Mouse (Mus musculus): ENCODE results near the gene Snupn. TPM values are rescaled to one million over a fixed set of nuclear protein-coding genes. Genes with fewer than 3 reads are reported as not detected.

Snupn gene
- polyA plus RNA-seq, 1 experiment from 2014 or later = 23.2 TPM

GRCm38 (mm10) chr9:56915116-56915515 lies 35.6 kb upstream of the Snupn start:
- Histone ChIP-seq H3K27me3 (ENCODE audit: insufficient read depth, low read length) (no peaks in the 10 kb centered on the region), H3K36me3 (ENCODE audit: insufficient read depth) (peaks cover 58% of the 10 kb centered on the region), H3K9me3 (ENCODE audit: low read depth, low read length) (no peaks in the 10 kb centered on the region), H3K4me2 (no peak overlapping the region), H3K9ac (no peak overlapping the region), H3K4me1 (ENCODE audit: insufficient read depth) (no peaks in the 10 kb centered on the region), H3K27ac (ENCODE audit: low read depth) (no peak overlapping the region), H3K4me3 (ENCODE audit: low read depth, low read length) (no peak overlapping the region)
- no peak for TF ChIP-seq CTCF (IDR thresholded peaks at IDR 0.05; ENCODE audit: low read depth)
- DNase-seq (no peak), ATAC-seq (ENCODE audit: insufficient read depth) (no peak)
- 77% methylated on average over 1 of the region's 1 CpGs for WGBS

- H3K4me2 ChIP-seq = no peak overlapping the region
- H3K9me3 ChIP-seq (ENCODE audit: low read depth, low read length) = no peaks in the 10 kb centered on the region
- H3K9ac ChIP-seq = no peak overlapping the region
- ATAC-seq (ENCODE audit: insufficient read depth) = no peak
- no peak for DNase-seq
- no peak overlapping the region for H3K4me3 ChIP-seq (ENCODE audit: low read depth, low read length)
- 72% methylated on average over 5 of the region's 5 CpGs for WGBS
- H3K36me3 ChIP-seq (ENCODE audit: insufficient read depth) = peaks cover 64% of the 10 kb centered on the region
- no peaks in the 10 kb centered on the region for H3K27me3 ChIP-seq (ENCODE audit: insufficient read depth, low read length)
- no peak overlapping the region for H3K27ac ChIP-seq (ENCODE audit: low read depth)
- no peak for TF ChIP-seq CTCF (IDR thresholded peaks at IDR 0.05; ENCODE audit: low read depth)
- no peaks in the 10 kb centered on the region for H3K4me1 ChIP-seq (ENCODE audit: insufficient read depth)
Observed at GRCm38 (mm10) chr9:56915695-56916410, 34.8 kb upstream of the Snupn start.

GRCm38 (mm10) chr9:56917131-56917530 lies 33.5 kb upstream of the Snupn start:
- no peak for DNase-seq
- Histone ChIP-seq H3K27ac (ENCODE audit: low read depth) (no peak overlapping the region), H3K9ac (no peak overlapping the region), H3K36me3 (ENCODE audit: insufficient read depth) (peaks cover 72% of the 10 kb centered on the region), H3K9me3 (ENCODE audit: low read depth, low read length) (no peaks in the 10 kb centered on the region), H3K27me3 (ENCODE audit: insufficient read depth, low read length) (no peaks in the 10 kb centered on the region), H3K4me1 (ENCODE audit: insufficient read depth) (no peaks in the 10 kb centered on the region), H3K4me3 (ENCODE audit: low read depth, low read length) (no peak overlapping the region), H3K4me2 (no peak overlapping the region)
- ATAC-seq (ENCODE audit: insufficient read depth) = no peak
- no peak for TF ChIP-seq CTCF (IDR thresholded peaks at IDR 0.05; ENCODE audit: low read depth)
- WGBS = 81% methylated on average over 2 of the region's 2 CpGs

GRCm38 (mm10) chr9:56918466-56918865 lies 32.2 kb upstream of the Snupn start:
- no peaks in the 10 kb centered on the region for H3K9me3 ChIP-seq (ENCODE audit: low read depth, low read length)
- H3K27ac ChIP-seq (ENCODE audit: low read depth) = no peak overlapping the region
- 92% methylated on average over 13 of the region's 13 CpGs for WGBS
- H3K4me3 ChIP-seq (ENCODE audit: low read depth, low read length) = no peak overlapping the region
- H3K4me1 ChIP-seq (ENCODE audit: insufficient read depth) = peaks cover 1% of the 10 kb centered on the region
- no peak overlapping the region for H3K9ac ChIP-seq
- no peak for TF ChIP-seq CTCF (IDR thresholded peaks at IDR 0.05; ENCODE audit: low read depth)
- no peaks in the 10 kb centered on the region for H3K27me3 ChIP-seq (ENCODE audit: insufficient read depth, low read length)
- peaks cover 72% of the 10 kb centered on the region for H3K36me3 ChIP-seq (ENCODE audit: insufficient read depth)
- ATAC-seq (ENCODE audit: insufficient read depth) (no peak), DNase-seq (no peak)
- H3K4me2 ChIP-seq = no peak overlapping the region

GRCm38 (mm10) chr9:56922746-56923145 lies 27.9 kb upstream of the Snupn start:
- no peak overlapping the region for H3K9ac ChIP-seq
- H3K27me3 ChIP-seq (ENCODE audit: insufficient read depth, low read length) = no peaks in the 10 kb centered on the region
- H3K36me3 ChIP-seq (ENCODE audit: insufficient read depth) = peaks cover 37% of the 10 kb centered on the region
- TF ChIP-seq CTCF (IDR thresholded peaks at IDR 0.05; ENCODE audit: low read depth) = no peak
- H3K9me3 ChIP-seq (ENCODE audit: low read depth, low read length) = no peaks in the 10 kb centered on the region
- no peak for ATAC-seq (ENCODE audit: insufficient read depth)
- peak overlapping the region; percentile 90 for H3K4me2 ChIP-seq
- H3K4me3 ChIP-seq (ENCODE audit: low read depth, low read length) = no peak overlapping the region
- H3K4me1 ChIP-seq (ENCODE audit: insufficient read depth) = peaks cover 22% of the 10 kb centered on the region
- DNase-seq = no peak
- no peak overlapping the region for H3K27ac ChIP-seq (ENCODE audit: low read depth)
- 89% methylated on average over 4 of the region's 4 CpGs for WGBS

- H3K4me2 ChIP-seq = peak overlapping the region; percentile 90
- H3K4me1 ChIP-seq (ENCODE audit: insufficient read depth) = peaks cover 22% of the 10 kb centered on the region
- no peaks in the 10 kb centered on the region for H3K27me3 ChIP-seq (ENCODE audit: insufficient read depth, low read length)
- peak overlapping the region; percentile 43 for H3K9ac ChIP-seq
- 34% methylated on average over 8 of the region's 8 CpGs for WGBS
- peak overlapping the region; percentile 31 for H3K4me3 ChIP-seq (ENCODE audit: low read depth, low read length)
- H3K27ac ChIP-seq (ENCODE audit: low read depth) = peak overlapping the region; percentile 70
- H3K36me3 ChIP-seq (ENCODE audit: insufficient read depth) = peaks cover 24% of the 10 kb centered on the region
- no peak for DNase-seq
- TF ChIP-seq CTCF (IDR thresholded peaks at IDR 0.05; ENCODE audit: low read depth) = no peak
- ATAC-seq (ENCODE audit: insufficient read depth) = no peak
- no peaks in the 10 kb centered on the region for H3K9me3 ChIP-seq (ENCODE audit: low read depth, low read length)
Observed at GRCm38 (mm10) chr9:56923841-56924650, 26.6 kb upstream of the Snupn start.

GRCm38 (mm10) chr9:56924651-56925027 lies 26.0 kb upstream of the Snupn start:
- Histone ChIP-seq H3K36me3 (ENCODE audit: insufficient read depth) (peaks cover 19% of the 10 kb centered on the region), H3K4me2 (peak overlapping the region; percentile 90), H3K4me3 (ENCODE audit: low read depth, low read length) (peak overlapping the region; percentile 31), H3K9ac (peak overlapping the region; percentile 43), H3K4me1 (ENCODE audit: insufficient read depth) (peaks cover 22% of the 10 kb centered on the region), H3K27me3 (ENCODE audit: insufficient read depth, low read length) (no peaks in the 10 kb centered on the region), H3K27ac (ENCODE audit: low read depth) (peak overlapping the region; percentile 70), H3K9me3 (ENCODE audit: low read depth, low read length) (no peaks in the 10 kb centered on the region)
- TF ChIP-seq CTCF (IDR thresholded peaks at IDR 0.05; ENCODE audit: low read depth) = peak; percentile 12; the same call in 1 of the 2 replicates
- ATAC-seq (ENCODE audit: insufficient read depth) (peak; percentile 62), DNase-seq (peak; percentile 95)
- 7% methylated on average over 7 of the region's 7 CpGs for WGBS
